Mouse (Mus musculus): ENCODE measurements around the gene Phlpp1. TPM values are rescaled to one million over a fixed set of nuclear protein-coding genes. Genes with fewer than 3 reads are reported as not detected.

Phlpp1 gene
- polyA plus RNA-seq, 1 experiment from 2014 or later = 4.4 TPM

- Histone ChIP-seq H3K9me3 (replicated peaks) (no peaks in the 10 kb centered on the region), H3K9ac (no peak overlapping the region), H3K4me3 (no peak overlapping the region), H3K4me2 (no peak overlapping the region), H3K36me3 (peaks cover 41% of the 10 kb centered on the region), H3K4me1 (replicated peaks) (peaks cover 15% of the 10 kb centered on the region), H3K27ac (ENCODE audit: poor library complexity, severe bottlenecking) (no peak overlapping the region), H3K27me3 (replicated peaks) (no peaks in the 10 kb centered on the region)
- WGBS = 24% methylated on average over 5 of the region's 5 CpGs
- no peak for ATAC-seq (ENCODE audit: insufficient number of reproducible peaks, low FRiP score)
These were observed 218.1 kb downstream of the Phlpp1 start for GRCm38 (mm10) chr1:106389673-106390072.

GRCm38 (mm10) chr1:106393072-106393471 lies 221.5 kb downstream of the Phlpp1 start:
- 91% methylated on average over 6 of the region's 6 CpGs for WGBS
- Histone ChIP-seq H3K9me3 (replicated peaks) (no peaks in the 10 kb centered on the region), H3K4me3 (no peak overlapping the region), H3K4me1 (replicated peaks) (no peaks in the 10 kb centered on the region; the same call in 1 of the 2 replicates), H3K27ac (ENCODE audit: poor library complexity, severe bottlenecking) (no peak overlapping the region), H3K4me2 (no peak overlapping the region), H3K36me3 (peaks cover 37% of the 10 kb centered on the region), H3K9ac (no peak overlapping the region), H3K27me3 (replicated peaks) (no peaks in the 10 kb centered on the region)
- ATAC-seq (ENCODE audit: insufficient number of reproducible peaks, low FRiP score) = no peak

DNA sequence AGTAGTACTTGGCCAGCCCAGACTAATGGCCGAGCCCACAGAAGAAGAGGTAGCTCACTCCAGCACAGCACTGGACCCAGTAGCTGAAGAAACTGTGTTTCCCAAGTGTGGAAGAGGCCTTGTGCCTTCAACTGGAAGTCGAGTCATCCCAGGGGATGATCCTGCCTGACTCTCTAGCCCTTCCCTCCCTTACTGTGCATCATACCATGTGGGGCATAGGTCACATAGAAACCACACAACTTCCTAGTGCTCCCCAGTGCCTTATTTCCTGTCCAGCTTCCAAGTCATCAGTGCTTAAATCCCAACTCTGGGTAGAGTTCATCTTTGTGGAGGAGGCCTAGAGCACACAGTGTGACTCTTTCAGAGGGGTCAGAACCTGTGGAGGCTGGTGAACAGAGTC lies 223.1 kb downstream of the Phlpp1 start:
- no peak overlapping the region for H3K4me2 ChIP-seq
- no peak overlapping the region for H3K4me3 ChIP-seq
- no peak for ATAC-seq (ENCODE audit: insufficient number of reproducible peaks, low FRiP score)
- no peaks in the 10 kb centered on the region for H3K9me3 ChIP-seq (replicated peaks)
- no peaks in the 10 kb centered on the region for H3K27me3 ChIP-seq (replicated peaks)
- H3K4me1 ChIP-seq (replicated peaks) = no peaks in the 10 kb centered on the region; the same call in 1 of the 2 replicates
- peaks cover 37% of the 10 kb centered on the region for H3K36me3 ChIP-seq
- H3K9ac ChIP-seq = no peak overlapping the region
- 78% methylated on average over 2 of the region's 2 CpGs for WGBS
- H3K27ac ChIP-seq (ENCODE audit: poor library complexity, severe bottlenecking) = no peak overlapping the region

DNA sequence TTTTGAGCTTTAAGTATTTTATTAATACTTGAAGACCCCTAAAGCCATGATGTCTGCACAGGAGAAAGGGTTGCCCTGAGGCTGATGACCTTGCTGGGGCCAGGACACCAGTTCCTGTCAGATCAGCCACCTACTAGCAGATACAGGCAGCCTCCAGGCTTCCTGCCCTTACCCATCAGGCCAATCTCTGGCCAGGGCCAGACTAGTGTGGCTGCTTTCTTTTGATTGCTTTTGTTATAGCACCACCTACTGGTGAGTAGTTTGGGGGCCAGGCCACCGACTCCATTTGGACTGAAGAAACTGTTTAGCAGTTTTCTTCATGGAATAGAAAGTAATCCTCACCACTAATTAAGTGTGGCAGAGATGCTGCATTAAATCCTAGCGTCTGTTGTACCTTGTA lies 223.9 kb downstream of the Phlpp1 start:
- no peak overlapping the region for H3K27ac ChIP-seq (ENCODE audit: poor library complexity, severe bottlenecking)
- WGBS = 10% methylated on average over 2 of the region's 2 CpGs

GRCm38 (mm10) chr1:106400900-106401634 lies 229.5 kb downstream of the Phlpp1 start:
- peaks cover 5% of the 10 kb centered on the region for H3K4me1 ChIP-seq (replicated peaks)
- H3K9ac ChIP-seq = no peak overlapping the region
- no peak overlapping the region for H3K4me3 ChIP-seq
- no peak for ATAC-seq (ENCODE audit: insufficient number of reproducible peaks, low FRiP score)
- H3K27me3 ChIP-seq (replicated peaks) = no peaks in the 10 kb centered on the region
- no peak overlapping the region for H3K27ac ChIP-seq (ENCODE audit: poor library complexity, severe bottlenecking)
- H3K4me2 ChIP-seq = no peak overlapping the region
- WGBS = 65% methylated on average over 11 of the region's 11 CpGs
- H3K36me3 ChIP-seq = no peaks in the 10 kb centered on the region
- no peaks in the 10 kb centered on the region for H3K9me3 ChIP-seq (replicated peaks)

More for the DNA sequence above, 223.9 kb downstream of the Phlpp1 start:
- Histone ChIP-seq H3K9ac (no peak overlapping the region), H3K27me3 (replicated peaks) (no peaks in the 10 kb centered on the region), H3K36me3 (peaks cover 34% of the 10 kb centered on the region), H3K4me2 (no peak overlapping the region), H3K9me3 (replicated peaks) (no peaks in the 10 kb centered on the region), H3K4me1 (replicated peaks) (peaks cover 2% of the 10 kb centered on the region), H3K4me3 (no peak overlapping the region)
- ATAC-seq (ENCODE audit: insufficient number of reproducible peaks, low FRiP score) = peak; percentile 59; the same call in 1 of the 2 replicates

- no peak overlapping the region for H3K9ac ChIP-seq
- no peak overlapping the region for H3K4me2 ChIP-seq
- H3K27me3 ChIP-seq (replicated peaks) = no peaks in the 10 kb centered on the region
- 85% methylated on average over 6 of the region's 6 CpGs for WGBS
- H3K4me1 ChIP-seq (replicated peaks) = peaks cover 9% of the 10 kb centered on the region
- no peak for ATAC-seq (ENCODE audit: insufficient number of reproducible peaks, low FRiP score)
- H3K9me3 ChIP-seq (replicated peaks) = no peaks in the 10 kb centered on the region
- H3K4me3 ChIP-seq = no peak overlapping the region
- no peak overlapping the region for H3K27ac ChIP-seq (ENCODE audit: poor library complexity, severe bottlenecking)
- H3K36me3 ChIP-seq = no peaks in the 10 kb centered on the region
These were observed 231.5 kb downstream of the Phlpp1 start for GRCm38 (mm10) chr1:106403011-106403501.

DNA sequence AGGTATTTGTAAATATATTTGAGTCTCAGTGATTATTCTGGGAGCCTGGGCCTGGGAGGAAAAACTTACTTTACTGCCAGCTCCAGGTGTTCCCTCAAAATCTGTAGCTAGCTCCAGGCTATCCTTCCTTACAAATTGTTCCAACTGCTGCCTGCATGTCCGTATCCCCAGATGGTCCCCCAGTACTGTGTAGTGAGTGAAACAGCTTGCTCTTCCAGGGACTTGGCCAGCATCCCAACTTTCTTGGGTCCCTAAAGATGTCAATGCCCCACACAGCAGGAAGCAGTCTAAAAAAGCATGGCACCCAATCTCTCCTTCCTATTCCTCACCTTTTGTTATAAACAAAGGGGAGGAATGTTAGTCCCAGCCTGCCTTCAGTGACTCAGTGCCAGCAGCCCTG lies 235.3 kb downstream of the Phlpp1 start:
- Histone ChIP-seq H3K27me3 (replicated peaks) (no peaks in the 10 kb centered on the region), H3K4me3 (no peak overlapping the region), H3K9ac (no peak overlapping the region), H3K9me3 (replicated peaks) (no peaks in the 10 kb centered on the region), H3K36me3 (no peaks in the 10 kb centered on the region), H3K4me1 (replicated peaks) (peaks cover 12% of the 10 kb centered on the region), H3K27ac (ENCODE audit: poor library complexity, severe bottlenecking) (no peak overlapping the region), H3K4me2 (no peak overlapping the region)
- ATAC-seq (ENCODE audit: insufficient number of reproducible peaks, low FRiP score) = no peak
- 71% methylated on average over 1 of the region's 1 CpGs for WGBS

DNA sequence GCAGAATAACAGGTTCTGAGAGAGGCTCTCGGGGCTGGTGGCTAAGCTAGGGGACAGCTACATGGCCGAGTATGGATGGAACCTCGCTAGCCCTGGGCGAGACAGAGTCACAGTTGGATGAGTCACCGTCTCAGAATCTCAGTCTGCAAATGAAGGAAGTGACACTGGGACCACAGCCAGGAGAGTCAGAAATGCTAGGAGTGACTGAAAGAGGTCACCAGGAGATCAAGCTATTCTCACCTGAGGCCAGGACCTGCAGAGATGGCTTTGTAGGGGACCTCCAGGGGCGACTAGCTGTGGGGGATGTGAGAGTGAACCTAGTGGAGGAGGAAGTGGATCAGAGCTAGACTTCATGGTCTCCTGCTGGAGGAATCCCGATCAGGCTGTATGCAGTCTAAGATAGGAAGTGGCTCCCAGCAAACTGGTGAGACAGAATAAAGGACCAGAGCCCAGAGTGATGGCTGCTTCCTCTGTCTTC lies 236.4 kb downstream of the Phlpp1 start:
- 32% methylated on average over 7 of the region's 7 CpGs for WGBS
- H3K36me3 ChIP-seq = no peaks in the 10 kb centered on the region
- H3K27me3 ChIP-seq (replicated peaks) = no peaks in the 10 kb centered on the region
- H3K9ac ChIP-seq = no peak overlapping the region
- H3K4me2 ChIP-seq = no peak overlapping the region
- no peaks in the 10 kb centered on the region for H3K9me3 ChIP-seq (replicated peaks)
- peak overlapping the region; percentile 8; the same call in 1 of the 2 replicates for H3K27ac ChIP-seq (ENCODE audit: poor library complexity, severe bottlenecking)
- ATAC-seq (ENCODE audit: insufficient number of reproducible peaks, low FRiP score) = peak; percentile 74
- peaks cover 12% of the 10 kb centered on the region for H3K4me1 ChIP-seq (replicated peaks)
- H3K4me3 ChIP-seq = no peak overlapping the region

DNA sequence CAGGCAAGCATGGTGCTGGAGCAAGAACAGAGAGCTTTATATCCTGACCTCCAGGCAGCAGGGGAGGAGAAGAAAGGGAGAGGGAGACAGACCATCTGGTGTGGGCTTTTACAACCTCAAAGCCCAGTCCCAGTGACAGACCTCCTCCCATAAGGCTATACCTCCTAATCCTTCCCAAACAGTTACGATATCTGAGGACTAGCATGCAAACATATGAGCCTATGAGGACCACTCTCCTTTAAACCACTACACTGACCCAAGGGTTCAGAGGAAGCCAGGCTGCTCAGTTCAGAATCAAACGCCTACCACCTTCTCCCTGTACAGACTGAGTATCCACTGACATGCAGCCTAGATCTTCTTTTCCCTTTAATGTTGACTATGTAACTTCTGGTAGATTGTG lies 239.3 kb downstream of the Phlpp1 start:
- H3K9ac ChIP-seq = no peak overlapping the region
- H3K27ac ChIP-seq (ENCODE audit: poor library complexity, severe bottlenecking) = no peak overlapping the region
- H3K4me3 ChIP-seq = no peak overlapping the region
- WGBS = 76% methylated on average over 2 of the region's 2 CpGs
- H3K27me3 ChIP-seq (replicated peaks) = no peaks in the 10 kb centered on the region
- peaks cover 12% of the 10 kb centered on the region for H3K4me1 ChIP-seq (replicated peaks)
- no peaks in the 10 kb centered on the region for H3K36me3 ChIP-seq
- no peaks in the 10 kb centered on the region for H3K9me3 ChIP-seq (replicated peaks)
- no peak overlapping the region for H3K4me2 ChIP-seq
- no peak for ATAC-seq (ENCODE audit: insufficient number of reproducible peaks, low FRiP score)

GRCm38 (mm10) chr1:106425128-106425936 lies 253.8 kb downstream of the Phlpp1 start:
- no peak overlapping the region for H3K4me2 ChIP-seq
- H3K4me1 ChIP-seq (replicated peaks) = no peaks in the 10 kb centered on the region
- 31% methylated on average over 9 of the region's 9 CpGs for WGBS
- H3K9ac ChIP-seq = no peak overlapping the region
- no peak overlapping the region for H3K4me3 ChIP-seq
- H3K36me3 ChIP-seq = no peaks in the 10 kb centered on the region
- no peaks in the 10 kb centered on the region for H3K27me3 ChIP-seq (replicated peaks)
- no peaks in the 10 kb centered on the region for H3K9me3 ChIP-seq (replicated peaks)
- no peak overlapping the region for H3K27ac ChIP-seq (ENCODE audit: poor library complexity, severe bottlenecking)
- ATAC-seq (ENCODE audit: insufficient number of reproducible peaks, low FRiP score) = no peak

GRCm38 (mm10) chr1:106428170-106428569 lies 256.6 kb downstream of the Phlpp1 start:
- 55% methylated on average over 8 of the region's 8 CpGs for WGBS
- no peaks in the 10 kb centered on the region for H3K4me1 ChIP-seq (replicated peaks)
- H3K27me3 ChIP-seq (replicated peaks) = no peaks in the 10 kb centered on the region
- no peak overlapping the region for H3K4me2 ChIP-seq
- H3K9me3 ChIP-seq (replicated peaks) = no peaks in the 10 kb centered on the region
- no peaks in the 10 kb centered on the region for H3K36me3 ChIP-seq
- H3K4me3 ChIP-seq = no peak overlapping the region
- H3K9ac ChIP-seq = no peak overlapping the region
- ATAC-seq (ENCODE audit: insufficient number of reproducible peaks, low FRiP score) = no peak
- no peak overlapping the region for H3K27ac ChIP-seq (ENCODE audit: poor library complexity, severe bottlenecking)

Measured in heart, embryonic 12.5 days (tissue).